Mouse (Mus musculus): ENCODE results near the gene Ralgapa1.
"Not testable (repeated sequence)": the region's sequence is repeated elsewhere in the genome, so short reads cannot be mapped to it uniquely, and the experiment has no call there.

The Ralgapa1 gene

DNA sequence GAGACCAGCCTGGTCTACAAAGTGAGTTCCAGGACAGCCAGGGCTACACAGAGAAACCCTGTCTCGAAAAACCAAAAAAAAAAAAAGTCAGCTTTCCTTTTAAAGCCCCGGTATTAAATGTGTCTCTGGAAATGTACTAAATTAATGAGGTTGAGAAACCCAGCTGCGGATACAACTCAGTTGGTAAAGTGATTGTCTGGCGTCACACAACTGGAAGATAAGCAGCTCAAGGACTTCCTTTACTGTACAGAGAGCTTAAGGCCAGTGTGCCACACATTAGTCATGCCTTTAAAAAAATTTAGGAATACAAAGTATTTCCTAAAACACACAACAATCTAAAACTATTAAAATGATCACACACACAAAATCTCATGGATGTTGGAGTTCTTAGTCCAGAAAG lies 22.2 kb downstream of the Ralgapa1 start:
- DNase-seq = no peak

DNA sequence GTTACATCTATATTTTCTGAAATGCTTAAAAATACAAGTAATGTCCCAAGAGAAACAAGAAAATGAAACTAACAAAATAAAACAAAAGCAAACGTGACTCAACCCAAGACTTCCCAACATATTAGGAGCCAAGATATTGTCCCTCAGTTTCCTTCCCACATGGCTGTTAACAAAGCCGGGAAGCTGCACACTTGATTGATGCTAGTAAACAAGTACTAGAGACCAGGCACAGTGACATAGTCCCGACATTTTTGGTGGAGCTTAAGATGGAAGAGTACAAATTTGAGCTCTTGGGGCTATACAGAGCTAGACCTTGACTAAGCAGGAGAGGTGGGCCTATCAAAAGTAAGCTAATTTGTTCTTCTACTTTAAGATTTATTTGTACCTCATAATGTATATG lies 23.9 kb downstream of the Ralgapa1 start:
- DNase-seq = peak; percentile 38

DNA sequence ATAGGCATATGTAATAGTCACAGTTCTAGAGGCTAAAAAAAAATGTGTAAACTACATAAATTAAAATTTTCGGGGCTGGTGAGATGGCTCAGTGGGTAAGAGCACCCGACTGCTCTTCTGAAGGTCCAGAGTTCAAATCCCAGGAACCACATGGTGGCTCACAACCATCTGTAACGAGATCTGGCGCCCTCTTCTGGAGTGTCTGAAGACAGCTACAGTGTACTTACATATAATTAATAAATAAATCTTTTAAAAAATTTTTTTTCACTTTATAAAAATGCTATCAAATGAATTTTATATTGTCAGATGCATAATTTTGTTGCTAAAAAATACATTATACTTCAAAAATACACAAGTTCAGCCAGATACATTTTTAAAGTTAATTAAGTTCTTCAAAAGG lies 26.5 kb downstream of the Ralgapa1 start:
- DNase-seq = not testable (repeated sequence)

DNA sequence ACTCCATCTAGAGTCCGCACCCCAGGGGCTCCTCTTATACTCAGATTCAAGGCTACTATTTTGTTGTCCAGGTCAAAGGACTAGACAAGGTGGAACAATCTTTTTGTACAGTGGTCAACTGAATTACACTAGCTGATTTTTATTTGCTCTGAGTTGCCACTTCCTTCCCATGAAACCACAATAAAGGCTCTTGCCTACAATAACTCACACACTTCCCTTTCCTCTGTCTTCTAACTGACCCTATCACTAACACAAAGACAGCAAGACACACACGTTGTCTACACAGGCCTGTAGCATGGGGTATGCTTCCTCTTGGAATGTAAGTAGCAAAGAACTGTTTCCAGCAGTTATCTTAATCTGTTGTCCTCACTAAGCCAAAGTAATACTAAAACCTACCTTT lies 35.7 kb downstream of the Ralgapa1 start:
- DNase-seq = no peak

DNA sequence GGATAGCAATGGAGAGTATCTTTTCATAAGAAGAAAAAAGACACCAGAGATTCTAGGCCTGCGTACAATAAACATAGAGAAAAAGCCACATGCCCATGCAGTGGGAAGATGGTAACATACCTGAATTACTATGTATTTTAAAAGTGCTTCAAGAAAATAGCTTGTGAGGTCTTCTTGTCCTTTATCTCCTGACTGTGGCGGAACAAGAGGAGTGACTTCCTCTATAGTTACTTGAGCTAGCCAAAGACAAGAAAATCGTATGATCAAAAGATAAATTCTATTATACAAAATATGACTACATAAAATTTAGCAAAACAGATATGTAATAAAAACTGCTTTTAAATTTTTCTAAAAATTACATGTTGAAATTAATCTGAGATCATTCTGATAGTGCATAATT lies 38.3 kb downstream of the Ralgapa1 start:
- DNase-seq = no peak

DNA sequence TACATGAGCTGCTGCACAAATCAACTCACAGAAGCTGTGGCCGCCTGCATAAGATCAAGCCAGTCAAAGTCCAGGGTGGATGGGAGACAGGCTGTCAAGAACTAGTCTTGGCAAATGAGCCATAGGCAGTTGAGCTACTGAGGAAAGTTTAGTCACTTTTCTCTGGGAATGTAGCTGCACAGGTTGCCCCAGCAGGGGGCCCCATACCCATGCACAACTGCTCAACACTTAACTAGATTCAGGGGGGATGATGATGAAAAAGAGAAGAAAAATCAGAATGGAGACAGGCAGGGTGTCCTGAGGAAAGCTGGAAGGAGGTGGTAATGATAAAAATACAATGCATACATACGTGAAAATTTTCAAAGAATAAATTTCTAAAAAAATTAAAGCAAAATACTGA lies 42.7 kb downstream of the Ralgapa1 start:
- DNase-seq = peak; percentile 46

DNA sequence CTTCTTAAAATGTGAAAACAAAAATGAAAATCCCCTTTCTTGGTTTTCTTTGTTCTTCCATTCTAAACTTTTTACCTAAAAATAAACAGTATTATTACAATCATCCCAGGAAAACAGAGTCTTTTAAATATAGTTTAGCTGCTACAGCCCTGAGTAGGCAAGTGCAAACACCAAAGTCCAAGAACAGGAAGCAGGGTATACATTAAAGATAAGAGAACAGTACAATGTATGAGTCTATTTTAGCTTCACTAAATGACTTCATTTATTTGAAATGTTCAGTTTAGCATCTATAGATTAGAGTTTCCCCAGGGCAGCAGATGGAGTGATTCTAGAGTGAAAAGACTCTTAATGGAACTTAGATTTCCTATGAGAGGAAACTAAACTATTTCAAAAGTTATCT lies 43.6 kb downstream of the Ralgapa1 start:
- no peak for DNase-seq

DNA sequence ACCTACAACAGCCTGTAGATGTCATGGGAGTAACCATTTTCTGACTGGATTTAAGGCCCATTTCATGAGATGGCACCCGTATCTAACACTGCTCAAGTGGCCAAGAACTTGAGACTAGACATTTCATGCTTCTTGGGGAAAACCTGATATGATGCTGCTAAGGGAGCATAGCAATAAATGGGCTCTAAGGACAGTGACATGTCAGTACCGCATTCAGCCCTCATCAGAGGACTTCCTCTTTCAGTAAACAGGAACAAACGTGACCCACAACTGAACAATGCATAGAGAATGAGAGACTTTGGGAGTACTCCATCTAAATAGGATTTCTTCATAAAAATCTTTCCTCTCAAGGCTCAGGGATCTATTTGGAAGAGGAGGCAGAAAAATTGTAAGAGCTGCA lies 46.7 kb downstream of the Ralgapa1 start:
- no peak for DNase-seq

DNA sequence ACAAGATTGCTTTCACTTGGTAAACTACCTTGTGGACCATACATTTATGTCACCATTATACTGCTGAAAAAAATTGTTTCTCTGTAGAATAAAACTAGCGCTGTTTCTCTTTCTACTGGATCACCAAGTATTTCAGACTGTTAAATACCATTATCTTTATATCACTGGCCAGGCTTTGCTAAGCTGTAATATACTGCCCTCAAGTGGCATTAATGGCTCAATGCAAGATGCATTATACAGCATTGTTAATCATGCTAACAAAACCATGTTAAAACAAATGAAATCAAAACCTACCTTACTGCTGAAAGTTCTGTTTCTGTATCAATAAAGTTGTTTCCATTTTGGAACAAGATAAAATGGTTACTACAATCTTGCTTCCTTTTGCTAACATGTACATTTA lies 100.6 kb downstream of the Ralgapa1 start:
- peak; percentile 34 for DNase-seq

DNA sequence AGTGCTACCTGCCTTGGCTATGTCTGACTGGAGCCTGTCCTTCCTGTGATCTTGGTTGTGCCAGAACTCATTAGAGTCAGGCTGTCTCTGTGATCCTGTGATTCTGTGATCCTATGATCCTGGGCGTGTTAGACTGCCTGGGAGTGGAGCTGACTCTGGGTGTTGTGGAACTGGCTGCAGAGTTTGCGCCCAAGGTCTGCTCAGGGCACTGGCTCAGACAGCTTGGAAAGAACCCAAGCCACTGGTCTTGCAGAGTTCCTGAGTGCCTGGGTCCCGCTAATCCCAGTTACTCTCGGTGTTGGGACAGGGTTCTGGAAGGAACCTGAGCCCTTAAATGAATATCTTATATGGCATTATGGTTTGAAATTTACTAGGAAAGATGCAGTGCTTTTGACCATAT lies 115.1 kb downstream of the Ralgapa1 start:
- no peak for DNase-seq

DNA sequence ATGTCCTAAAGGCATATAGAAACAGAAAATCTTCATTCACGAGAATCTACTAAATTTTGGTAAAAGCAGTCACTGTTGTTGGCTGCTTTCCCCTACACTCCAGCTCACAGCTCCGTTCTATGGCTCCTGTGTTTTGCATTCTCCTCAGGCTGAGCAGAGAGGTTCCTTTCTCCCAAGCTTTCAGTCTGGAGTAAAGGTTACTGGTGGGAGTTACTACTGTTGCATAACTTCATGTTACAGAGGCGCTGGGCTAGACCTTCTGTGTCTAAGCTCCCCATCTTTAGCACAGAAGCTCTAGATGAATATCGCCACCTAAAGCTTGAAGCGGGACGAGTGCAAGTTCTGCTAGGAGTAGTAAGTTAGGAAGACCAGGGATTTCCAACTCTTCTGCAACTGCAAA lies 154.3 kb downstream of the Ralgapa1 start:
- DNase-seq = no peak

DNA sequence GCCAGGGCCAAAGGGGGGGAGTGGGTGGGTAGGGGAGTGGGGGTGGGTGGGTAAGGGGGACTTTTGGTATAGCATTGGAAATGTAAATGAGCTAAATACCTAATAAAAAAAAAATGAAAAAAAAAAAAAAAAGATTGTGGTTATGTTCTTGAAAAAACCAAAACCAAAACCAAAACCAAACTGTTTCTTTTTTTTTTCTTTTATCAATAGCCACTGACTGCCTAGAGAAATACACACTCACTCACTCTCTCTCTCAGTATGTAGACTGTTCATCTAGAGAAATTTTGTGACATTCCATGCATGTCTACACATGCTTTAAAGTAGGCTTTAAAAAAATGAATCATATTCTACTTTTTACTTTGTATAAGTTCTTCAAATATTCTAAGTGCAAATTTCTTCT lies 157.8 kb downstream of the Ralgapa1 start:
- not testable (repeated sequence) for DNase-seq

DNA sequence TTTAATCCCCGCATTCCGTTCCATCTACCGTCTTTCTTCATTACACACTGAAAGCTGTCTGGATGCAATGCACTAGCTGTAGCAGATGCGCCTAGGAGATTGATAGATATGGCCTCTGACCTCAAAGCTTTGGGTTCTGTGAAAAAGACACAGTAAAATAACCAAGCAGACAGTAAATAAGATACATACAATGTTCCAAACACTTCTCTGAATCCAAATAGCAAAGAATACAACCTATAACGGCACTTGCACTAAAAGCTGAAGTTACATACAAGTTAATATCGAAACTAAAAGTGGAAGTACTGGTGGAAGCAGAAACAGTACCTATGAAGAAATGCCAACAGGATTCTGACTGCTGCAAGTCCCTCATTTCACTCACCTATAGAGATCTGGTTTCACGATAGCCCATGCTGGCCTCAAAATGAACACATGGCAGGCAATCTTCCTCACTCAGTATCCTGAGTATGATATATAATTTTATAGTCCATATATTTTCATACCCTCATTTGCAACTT lies 172.9 kb downstream of the Ralgapa1 start:
- no peak for DNase-seq

DNA sequence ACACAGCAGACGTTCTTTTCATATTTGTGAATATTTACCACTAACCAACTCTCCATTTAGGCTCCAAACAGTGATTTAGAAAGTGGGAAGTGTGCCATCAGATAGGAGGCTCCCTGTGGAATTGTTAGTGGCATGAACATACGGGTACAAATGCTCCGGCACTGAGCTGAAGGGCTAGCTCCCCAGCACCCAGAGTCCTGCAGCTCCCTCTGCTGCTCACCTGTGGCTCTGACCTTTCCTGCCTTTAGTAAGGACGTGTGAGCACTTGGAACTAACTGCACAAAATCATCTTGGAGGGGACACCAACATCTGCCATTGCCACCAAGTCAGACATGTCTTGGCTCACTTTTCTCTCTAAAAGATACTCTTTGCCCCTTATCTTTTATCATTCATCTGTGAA lies 194.3 kb downstream of the Ralgapa1 start:
- DNase-seq = peak; percentile 5

DNA sequence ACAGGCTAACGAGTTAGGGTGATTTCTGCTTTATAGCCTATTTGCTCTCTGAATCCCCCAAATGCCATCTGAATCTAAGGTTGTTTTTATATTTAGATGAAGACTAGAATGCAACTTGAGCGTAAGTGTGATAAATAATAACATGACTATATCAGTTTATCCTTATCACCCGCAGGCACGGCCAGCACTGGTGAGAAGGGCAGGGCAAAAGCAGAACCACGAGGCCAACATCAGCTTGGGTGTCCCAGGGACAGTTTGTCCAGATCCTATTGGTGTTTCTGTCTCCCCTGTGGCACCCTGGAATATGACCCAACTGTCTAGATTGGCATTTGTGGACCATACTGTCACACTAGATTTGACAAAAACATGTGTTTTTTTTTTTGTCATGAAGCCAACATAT lies 197.7 kb downstream of the Ralgapa1 start:
- DNase-seq = no peak

DNA sequence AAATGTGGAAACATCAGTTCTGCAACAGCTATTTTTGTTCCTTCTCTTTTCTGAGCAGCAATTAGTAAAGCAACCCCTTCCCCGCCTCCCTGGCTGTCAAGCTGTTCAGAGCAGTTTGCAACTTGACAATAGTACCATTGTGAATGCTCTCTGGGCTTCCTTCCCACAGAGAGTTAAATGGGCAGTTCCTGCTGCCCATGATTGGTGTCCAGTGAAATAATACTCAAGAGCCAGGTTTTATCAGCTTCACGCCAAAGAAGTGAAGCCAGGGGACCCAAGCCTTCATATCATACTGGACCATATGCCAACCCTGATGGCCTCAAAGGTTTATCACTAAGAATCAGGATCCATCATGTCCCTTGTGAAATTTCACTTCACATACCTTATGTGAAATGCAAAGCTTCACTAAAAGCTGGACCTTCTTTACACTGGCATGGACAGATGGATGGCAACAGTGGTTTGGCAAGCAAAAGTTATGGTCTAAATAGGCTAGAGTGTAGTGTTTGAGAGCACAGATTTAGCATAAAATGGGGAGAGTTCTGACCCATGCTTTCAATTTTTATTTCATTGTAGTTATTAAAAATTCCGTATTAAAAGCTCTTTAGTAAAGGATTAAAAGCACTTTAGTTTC lies 198.2 kb downstream of the Ralgapa1 start:
- DNase-seq = no peak

DNA sequence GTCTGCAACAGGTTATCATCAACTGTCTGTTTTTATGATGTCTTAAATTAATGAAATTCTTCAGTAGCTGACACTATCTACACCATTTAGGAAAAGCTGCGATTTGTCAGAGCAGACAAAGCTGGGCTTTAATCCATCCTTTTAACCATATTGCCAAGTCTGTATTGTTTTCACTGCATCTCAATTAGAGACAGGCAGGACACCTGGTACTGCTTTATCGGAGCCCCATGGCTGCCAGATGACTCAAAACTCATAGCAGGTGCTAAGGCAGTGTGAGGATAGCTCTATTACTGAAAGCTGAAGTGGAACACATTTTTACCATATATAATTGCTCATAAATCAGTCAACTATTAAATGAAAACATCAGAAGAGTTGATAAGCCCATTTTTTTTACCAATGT lies 200.6 kb downstream of the Ralgapa1 start:
- no peak for DNase-seq

DNA sequence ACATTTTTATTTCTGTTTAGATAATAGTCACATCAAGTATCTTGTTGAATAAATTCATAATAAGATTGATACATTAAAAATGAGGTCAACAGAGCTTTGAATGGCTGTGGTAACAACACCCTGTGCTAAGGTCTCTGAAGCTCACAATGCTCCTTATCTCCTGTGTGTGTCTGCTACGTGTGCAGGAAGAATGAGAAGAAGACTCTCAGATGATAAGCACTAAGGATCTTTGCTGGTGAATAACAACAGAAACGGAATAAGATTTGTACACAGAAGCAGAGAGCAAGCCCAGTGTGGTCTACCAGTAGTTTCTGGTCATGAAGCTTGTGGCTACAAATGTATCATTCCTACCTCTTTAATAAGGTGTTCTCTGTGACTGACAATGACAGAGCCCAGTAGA lies 210.2 kb downstream of the Ralgapa1 start:
- DNase-seq = no peak

DNA sequence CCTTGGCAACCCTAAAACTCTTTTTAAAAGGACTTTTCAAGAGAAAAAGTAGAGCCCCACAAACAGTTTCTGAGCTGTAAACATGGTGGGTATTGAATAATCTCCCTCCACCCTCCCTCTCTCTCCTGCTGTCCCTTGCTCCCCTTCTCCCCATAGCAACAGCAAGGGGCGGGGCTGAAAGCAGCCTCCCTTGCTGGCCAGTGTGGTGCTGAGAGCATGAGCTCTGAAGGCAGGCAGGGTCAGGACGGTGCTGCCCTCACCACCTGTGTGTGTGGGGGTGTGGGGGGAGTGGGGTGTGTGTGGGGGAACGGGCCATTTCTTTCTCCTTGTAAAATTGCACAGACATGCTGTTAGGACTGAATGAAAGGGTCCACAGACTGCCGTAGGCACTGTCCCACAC lies 213.1 kb downstream of the Ralgapa1 start:
- no peak for DNase-seq

DNA sequence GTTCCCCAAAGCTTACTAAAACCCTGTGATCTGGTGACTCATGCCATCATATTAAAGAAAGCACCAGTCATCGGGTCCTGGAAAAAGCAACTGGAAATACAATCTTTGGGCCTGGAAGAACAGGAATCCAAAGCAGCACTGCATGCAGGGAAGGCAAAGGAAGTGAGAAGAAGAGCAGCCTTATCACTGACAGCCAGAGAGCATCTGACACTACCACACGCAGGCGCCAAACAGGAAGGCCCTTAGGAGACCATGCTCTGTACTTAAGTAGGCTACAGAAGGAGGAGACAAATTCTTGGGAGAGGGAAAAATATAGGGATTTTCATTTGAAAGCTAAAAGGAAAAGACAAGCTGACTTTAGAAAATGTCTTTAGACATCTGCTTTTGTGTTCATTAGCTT lies 216.6 kb downstream of the Ralgapa1 start:
- DNase-seq = no peak

DNA sequence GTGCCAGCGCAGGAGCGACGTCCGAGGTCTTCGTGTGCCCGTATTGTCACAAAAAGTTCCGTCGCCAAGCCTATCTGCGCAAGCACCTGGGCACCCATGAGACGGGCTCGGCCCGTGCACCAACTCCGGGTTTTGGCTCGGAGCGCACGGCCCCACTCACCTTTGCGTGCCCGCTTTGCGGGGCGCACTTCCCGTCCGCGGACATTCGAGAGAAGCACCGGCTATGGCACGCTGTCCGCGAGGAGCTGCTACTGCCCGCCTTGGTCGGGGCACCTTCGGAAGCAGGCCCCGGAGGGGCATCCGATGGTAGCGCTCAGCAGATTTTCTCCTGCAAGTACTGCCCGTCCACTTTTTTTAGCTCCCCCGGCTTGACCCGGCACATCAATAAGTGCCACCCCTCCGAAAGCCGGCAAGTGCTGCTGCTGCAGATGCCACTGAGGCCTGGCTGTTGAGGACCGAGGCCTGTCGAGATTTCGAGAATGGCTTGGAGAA lies 220.4 kb downstream of the Ralgapa1 start:
- DNase-seq = no peak

DNA sequence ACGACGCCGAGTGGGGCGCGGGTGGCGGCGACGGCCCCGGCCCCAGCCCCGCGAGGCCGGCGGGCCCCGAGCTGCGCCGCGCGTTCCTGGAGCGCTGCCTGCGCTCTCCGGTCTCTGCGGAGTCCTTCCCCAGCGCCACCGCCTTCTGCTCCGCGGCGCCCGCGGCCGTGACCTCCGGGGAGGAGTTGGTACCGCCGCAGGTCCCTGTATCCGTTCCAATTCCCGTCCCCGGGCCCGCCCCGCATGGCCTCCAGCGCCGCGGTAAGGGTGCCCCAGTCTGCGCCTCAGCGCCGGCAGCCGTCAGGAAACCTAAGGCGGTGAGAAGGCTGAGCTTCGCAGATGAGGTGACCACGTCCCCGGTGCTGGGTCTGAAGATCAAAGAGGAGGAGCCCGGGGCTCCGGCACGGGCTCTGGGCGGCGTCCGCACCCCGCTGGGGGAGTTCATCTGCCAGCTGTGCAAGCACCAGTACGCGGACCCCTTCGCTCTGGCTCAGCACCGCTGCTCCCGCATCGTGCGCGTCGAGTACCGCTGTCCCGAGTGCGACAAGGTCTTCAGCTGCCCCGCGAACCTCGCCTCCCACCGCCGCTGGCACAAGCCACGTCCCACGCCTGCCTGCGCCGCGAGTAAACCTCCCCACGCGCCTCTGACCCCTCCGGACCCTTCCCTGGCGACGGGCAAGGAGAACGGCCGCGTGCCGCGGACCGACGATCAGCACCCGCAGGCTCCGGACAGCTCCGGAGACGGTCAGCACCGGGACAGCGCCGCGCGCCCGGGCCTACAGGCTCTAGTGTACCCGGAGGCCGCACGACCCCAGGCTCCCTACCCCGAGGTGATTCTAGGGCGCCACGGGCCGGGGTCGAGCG lies 221.1 kb downstream of the Ralgapa1 start:
- peak; percentile 52 for DNase-seq

DNA sequence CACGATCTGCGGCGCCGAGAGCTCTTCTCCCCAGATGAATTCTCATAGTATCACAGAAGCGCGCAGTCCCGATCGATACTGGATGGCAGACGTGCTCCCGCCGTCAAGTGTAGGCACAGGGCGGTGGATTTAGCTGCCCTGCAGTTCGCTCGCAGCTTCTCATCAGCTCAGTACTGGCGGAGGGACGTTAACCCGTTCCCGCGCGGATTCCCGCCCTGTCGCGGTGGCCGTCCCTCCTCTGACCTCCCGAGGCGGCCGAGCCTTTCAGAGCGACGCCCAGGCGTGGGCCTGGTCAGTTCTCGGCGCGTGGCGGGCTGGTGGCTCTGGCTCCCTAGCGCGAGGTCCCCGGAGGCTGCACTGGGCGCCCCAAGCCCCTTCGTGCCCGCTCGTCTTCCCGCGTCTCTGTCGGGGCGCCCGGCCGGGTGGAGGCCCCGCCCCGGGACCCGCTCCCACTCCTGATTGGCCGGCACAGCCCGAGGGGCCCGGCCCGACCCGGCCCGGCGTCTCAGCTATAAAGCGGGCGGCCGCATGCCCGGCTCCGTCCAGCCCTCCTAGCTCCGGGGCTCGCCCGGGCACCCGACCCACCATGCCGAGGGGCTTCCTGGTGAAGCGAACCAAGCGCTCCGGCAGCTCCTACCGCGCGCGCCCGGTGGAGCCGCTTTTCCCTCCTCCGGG lies 221.9 kb downstream of the Ralgapa1 start, which contains the start of gene Insm2:
Insm2 (plus strand) TSS at position 541 of the 675 bp plus-strand sequence.
- DNase-seq = no peak

DNA sequence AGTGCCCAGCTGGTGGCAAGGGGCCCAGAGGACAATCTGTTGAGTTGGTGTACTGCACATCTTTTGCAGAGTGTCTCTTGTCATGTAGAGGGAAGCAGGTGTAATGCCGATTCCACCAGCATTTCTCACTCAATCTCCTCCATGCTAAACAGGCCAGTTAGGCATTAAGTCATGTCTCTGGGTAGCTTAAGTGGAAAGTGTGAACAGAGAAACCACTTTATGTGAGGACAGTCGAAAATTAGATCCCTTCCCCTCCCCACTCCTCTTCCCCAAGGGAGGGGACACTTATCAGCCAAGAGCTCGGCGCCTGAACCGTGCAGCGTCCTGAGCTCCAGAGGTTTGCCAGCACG lies 222.5 kb downstream of the Ralgapa1 start:
- DNase-seq = no peak
